Mouse (Mus musculus): Measurements from ENCODE around the gene Olfr1417.
A peak's percentile ranks its signal among the peaks of the same experiment; 100 is the strongest.
"Not testable (repeated sequence)": the region's sequence is repeated elsewhere in the genome, so short reads cannot be mapped to it uniquely, and the experiment has no call there.

The Olfr1417 gene

DNA sequence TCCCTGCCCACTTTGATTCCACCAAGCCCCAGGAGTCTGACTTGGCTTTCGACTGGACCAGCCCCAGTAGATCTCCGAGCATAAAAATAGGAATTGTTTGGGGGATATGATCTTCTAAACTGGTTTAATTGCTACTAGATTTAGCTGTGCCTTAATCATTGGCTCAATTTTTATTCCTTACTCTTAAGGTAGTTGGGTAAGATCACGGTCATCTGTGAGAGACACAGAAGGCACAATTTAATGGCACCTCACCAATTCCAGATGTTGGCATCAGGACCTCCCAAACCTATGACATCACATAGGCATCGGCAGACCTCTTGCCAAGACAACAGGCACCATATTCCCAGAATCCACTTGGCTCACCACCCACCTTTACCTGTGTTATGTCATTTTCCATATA lies at the start of gene Olfr1417:
Gene Olfr1417 (minus strand): TSS at position 101 of the 400 bp plus-strand sequence.
- DNase-seq, result no peak

DNA sequence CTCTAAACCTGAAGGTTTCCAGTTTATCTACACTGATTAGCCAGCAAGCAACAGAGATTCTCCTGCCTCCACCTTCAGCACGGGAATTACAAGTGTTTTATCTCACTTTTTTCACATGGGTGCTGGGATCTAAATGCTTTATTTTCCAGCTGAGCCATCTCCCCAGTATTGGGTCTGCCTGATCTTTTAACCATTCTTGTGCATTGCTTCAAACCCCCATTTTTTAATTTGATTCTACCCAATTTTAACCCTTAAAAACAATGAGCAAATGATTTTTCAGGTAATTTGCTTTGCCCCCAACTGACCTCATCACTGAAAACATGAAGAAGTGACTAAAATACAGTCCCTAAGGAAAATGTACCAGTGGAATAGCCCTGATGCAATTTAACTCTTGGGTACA lies 47.2 kb upstream of the Olfr1417 start, which contains the start of gene Olfr1420:
Gene Olfr1420 (plus strand): TSS at position 301 of the 400 bp plus-strand sequence.
- no peak for DNase-seq

DNA sequence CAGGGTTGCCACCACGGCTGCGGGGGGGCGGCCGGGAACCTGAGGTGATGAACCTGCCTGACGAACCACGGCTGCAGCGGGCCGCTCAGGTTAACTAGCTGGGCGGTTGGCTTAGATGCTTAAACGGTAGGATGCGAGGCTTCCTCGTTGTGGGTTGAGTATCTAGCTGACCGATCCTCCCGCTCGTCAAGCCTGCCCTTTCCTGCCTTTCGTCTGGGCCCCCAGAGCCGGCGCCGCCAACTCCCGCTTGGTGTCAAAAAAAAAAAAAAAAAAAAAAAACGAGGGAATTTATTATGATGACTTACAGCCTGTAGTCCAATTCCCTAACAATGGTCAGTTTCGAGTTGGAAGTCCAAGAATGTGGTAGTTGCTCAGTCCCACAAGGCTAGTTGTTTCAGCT lies 39.4 kb upstream of the Olfr1417 start:
- DNase-seq, result not testable (repeated sequence)

DNA sequence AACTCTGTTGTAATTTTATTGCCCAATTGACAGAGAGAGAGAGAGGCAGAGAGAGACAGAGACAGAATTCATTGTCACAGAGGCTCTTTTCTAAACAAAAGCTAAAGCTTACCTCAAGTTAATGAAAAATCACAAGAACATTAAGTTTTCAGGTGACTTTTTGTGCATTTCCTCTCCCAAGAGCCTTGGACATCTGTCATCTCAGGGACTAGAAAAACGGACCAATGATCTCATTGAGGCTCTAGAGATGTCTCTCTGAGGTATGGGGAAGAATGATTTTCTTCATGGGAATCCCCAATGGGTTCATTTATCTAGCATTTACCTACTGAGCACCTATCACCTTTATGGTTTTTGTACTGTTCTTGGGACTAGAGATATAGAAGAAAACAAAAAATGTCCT lies 36.0 kb upstream of the Olfr1417 start, which contains the start of gene Olfr1419:
Gene Olfr1419 (minus strand): TSS at position 101 of the 400 bp plus-strand sequence.
- DNase-seq, result no peak

DNA sequence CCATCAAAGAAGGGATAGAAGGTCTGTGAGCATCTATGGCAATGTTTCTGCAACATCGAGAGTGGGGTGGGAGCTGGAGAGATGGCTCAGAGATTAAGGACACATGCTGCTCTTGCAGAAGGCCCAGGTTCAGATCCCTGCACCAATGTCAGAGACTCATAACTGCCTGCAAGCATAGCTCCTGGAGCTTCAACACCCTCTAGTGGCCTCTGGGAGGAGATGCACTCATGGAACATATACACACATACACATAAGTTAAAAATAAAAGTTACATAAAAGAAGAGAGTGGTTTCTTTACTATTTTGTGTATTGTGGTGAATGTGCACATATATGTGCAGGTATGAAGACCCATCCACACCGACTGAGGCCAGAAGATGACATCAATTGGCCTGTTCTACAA lies 28.8 kb upstream of the Olfr1417 start:
- DNase-seq, result no peak

DNA sequence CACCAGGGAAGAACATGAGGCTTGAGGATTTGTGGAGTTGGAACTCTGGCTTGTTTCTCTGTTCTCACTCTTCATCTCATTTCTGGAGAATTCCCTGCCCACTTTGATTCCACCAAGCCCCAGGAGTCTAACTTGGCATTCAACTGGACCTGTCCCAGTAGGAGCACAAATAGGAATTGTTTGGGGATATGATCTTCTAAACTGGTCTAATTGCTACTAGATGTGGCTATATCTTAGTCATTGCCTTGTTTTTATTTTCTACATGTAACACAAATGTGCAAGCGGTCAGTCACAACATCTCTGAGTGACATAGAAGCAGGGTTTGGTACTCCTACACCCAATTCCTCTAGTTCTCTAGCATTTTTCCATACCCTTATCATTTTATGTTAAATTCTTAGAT lies 21.9 kb upstream of the Olfr1417 start, which contains the start of gene Olfr1418:
Gene Olfr1418 (minus strand): TSS at position 101 of the 400 bp plus-strand sequence.
- no peak for DNase-seq

DNA sequence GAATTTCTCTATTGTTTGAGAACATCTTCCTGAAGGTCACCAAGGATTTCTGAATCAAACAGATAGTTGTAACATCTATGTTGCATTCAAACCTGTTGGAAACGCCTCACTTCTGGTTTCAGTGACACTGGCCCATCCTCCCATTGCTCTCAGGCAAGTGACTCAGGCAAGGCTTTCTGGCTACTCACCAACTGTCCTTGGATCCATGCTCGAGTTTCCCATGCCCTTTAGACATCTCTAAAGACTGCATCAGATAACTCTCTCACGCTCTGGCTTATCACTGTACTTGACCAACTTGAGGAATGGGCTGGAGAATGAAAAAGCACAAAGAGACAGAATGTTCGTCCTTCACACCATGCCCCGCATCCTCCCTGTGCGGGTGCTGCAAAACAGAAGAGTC lies 17.5 kb upstream of the Olfr1417 start:
- no peak for DNase-seq

DNA sequence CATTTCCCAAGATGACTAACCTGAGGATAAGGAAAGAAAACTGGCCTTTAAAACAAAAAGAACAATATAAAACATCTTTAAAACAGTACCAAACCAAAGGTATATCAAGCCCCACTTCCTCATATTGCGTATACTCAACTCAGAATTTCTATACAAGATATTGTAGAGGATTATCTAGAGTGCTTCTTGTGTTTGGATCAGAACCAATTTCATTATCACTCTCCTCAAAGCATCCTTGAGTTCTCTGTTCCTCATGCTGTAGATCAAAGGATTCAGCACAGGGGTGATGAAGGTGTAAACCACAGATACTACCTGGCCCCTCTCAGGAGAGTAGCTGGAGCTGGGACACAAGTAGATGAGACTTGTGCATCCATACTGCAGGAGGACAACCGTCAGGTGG lies 15.8 kb upstream of the Olfr1417 start:
- no peak for DNase-seq

DNA sequence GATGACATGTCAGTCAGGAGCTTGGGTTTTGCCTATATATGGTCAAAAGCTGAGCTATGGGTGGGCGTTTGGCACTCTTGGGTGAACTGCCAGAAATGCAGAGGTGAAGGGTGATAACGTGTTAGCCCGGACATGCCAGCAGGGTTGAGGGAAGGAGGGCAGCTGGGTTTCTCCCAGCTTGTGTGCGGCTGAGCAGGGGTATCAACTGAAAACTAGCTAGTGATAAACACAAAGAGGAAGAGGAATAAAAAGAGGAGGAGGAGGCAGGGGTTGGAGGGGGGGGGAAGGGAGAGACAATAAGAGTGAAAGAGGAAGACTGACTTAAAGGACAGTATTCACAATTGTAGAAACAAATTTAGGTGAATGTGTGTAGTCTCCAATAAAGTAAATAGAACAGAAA lies 13.6 kb upstream of the Olfr1417 start:
- DNase-seq, result no peak

DNA sequence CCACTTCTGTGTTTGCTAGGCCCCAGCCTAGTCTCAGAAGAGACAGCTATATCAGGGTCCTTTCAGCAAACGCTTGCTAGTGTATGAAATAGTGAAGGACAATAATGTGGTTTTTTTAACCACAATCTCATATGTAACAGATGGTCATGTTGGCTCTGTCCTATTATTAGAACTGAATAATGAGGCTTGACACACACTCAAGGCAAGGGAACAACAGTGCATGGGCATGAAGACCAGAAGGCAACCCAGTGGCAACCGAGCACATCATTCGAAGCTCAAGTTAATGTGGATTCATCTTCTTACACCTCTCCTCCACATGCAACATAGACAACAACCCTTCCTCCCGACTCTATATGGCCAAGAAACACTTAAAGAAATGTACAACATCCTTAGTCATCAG lies 7.3 kb upstream of the Olfr1417 start:
- no peak for DNase-seq

DNA sequence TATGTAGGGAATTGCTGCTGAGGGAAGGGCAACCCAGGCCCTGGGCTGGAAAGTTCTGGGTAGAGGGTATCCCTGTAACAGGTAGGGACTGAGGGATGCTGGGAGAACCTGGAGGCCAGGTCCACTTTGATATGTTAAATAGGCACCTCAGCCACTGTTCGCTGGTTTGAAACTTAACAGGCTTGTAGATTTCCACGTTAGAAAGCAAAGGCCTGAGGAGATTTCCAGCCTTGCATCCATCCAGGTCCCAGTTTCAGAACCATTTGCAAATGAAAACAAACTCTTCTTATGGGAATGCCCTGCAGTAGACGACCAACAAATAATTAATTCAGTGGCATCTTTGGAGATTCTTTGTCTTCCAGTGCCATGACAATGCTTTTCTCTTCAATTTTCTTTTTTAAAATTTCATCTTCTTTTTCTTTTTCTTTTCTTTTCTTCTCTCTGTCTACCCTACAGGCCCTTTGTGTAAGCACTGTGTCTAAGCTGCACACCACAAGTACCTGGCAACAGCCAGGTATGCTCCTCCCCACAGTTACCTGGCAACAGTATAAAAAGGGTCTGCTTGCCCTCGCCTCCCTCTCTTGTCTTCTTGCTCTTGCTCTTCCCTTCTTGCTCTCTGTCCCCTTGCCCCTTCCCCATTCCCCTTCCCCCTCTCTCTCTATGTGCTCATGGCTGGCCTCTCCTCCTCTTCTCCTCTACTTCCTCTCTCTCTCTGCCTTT lies 15.5 kb downstream of the Olfr1417 start:
- DNase-seq, result no peak

DNA sequence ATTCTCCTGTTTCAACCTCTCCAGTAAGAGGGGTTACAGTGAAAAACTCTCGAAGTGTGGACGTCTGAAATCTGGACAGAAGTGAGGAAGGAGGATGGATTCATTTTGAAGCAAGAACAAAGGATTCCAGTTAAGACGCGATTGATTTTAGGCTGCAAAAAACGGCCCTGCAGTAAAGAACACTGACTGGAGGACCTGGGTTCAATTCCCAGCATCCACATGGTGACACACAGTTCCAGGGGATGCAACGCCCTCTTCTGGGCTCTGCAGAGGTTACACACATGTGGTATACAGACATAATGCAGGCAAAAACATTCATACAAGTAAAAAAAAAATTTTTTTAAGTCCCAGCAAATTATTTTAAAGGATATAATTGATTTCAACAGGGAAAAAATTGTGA lies 18.8 kb downstream of the Olfr1417 start:
- DNase-seq, result no peak

DNA sequence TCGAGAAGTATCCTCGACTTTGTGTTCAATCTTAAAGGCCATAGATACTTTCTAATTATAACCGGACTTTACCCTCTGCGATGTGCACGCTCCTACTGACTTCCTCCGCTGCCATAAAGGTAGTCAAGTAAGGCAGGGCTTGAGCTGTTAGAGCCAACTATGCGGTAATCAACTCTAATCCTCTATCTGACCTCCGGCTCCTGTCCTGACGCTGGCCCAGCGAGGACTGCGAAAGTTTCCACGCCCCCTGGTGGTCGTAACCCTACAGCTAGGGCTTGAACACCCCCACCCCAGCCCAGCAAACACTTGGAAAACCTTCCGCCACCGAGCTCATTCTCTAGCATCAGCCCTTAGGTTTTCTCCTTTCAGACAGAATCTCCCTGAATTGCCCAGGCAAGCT lies 19.2 kb downstream of the Olfr1417 start:
- peak; percentile 83 for DNase-seq

DNA sequence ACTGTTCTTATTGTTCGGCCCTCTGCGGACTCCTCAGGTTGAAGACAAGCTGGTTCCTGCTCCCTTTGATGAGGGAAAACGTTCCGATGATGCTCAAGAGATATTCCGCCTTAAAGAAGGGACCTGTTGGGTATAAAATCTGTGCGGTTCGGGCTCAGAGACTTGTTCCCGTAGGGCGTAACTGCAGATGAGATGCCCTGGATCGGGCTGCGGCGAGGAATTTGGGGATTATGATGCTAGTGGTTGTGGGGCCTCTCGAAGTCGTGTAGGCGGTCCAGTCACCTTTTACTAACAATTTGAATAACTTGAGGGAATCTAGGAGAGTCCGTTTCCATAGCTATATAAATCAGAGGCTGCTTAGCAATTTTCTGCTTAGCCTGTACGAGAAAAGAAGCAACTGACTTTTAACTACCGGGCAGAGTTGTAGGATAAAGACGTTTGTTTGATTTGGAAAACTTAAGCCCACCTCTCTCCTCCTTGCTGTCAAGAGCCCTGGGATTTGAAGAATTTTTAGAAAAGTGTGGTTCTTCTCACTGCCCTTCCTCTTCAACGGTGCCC lies 19.8 kb downstream of the Olfr1417 start, which contains the start of gene Stx3:
Gene Stx3 (minus strand): TSS at position 261 of the 558 bp plus-strand sequence.
- DNase-seq, result no peak

DNA sequence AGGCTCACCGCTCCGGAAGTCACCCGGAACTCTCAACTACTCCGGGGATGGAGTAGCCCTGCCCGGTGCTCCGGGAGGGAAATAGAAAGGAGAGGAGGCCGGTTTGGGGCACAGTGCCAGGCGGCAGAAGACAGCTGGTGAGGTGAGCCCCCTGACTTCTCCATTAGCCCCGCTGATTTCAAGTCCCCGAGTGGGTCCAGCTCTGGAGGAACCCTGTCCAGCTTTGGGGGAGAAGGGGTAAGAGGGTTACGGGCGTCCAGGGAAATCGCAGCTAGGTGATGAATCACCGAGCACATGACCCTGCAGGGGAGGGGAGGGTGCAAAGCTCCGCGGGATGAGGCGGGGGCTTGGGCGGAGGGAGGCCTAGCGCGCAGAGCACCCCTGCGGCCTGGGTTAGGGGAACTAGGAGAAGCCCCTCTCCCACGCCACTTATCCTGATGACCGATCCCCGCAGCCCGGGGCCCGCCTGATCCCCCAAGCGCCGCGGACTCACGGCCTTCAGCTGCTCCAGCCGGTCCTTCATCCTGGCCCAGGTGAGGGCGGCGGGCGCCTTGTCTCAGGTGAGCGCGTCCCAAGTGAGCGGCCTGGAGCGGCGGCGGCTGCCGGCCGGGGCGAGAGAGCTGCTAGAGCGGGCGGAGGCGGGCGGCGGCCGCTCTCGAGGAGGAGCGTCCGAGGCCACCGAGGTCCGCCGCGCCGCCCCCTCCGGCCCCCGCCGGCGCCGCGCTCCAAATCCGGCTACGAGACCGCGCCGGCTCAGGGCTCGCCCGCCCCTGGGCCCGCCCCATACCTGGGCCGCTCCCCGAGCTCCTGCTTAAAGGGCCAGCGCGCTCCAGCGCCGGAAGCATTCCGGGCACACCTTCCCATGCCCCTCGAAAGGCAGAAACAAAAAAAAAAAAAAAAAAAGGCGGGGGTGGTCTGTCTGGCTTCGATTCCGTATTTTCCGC lies 20.5 kb downstream of the Olfr1417 start:
- peak; percentile 83 for DNase-seq

DNA sequence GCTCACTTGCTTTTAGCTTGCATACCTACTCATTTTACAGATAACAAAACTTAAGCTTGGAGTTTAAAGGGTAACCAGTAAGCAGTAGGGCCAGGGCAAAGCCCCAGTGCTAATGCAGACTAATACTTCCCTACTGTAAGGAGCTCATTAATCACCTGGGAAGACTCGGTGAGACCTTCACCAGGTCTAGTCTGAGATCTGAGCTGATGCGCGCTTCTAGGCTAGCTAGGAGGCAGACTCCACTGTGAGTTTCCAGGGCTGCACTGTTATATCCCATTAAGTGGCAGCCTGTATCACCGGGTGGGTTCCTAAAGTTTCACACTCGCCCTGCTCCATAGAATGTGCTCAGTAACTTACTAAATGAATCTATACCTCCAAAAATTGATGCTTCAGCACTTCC lies 21.4 kb downstream of the Olfr1417 start:
- peak; percentile 10 for DNase-seq

DNA sequence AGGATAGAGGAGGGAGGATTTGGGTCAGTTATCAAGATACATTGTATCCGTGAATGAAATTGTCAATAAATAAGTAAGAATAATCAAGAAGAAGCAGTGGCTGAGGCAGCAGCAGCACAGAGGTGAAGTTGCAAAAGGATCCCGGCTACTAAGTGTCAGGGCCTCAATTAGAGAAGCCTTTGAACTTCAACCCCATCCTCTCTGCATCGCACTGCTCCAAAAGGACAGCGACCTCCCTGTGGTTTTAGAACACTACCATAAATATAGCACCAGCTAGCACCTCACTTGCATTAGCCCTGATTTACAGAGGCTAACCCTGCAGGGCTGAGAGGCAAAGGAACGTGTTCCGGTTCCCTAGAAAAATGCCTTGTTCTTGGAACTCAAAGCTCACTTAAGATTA lies 22.3 kb downstream of the Olfr1417 start:
- DNase-seq, result peak; percentile 16

DNA sequence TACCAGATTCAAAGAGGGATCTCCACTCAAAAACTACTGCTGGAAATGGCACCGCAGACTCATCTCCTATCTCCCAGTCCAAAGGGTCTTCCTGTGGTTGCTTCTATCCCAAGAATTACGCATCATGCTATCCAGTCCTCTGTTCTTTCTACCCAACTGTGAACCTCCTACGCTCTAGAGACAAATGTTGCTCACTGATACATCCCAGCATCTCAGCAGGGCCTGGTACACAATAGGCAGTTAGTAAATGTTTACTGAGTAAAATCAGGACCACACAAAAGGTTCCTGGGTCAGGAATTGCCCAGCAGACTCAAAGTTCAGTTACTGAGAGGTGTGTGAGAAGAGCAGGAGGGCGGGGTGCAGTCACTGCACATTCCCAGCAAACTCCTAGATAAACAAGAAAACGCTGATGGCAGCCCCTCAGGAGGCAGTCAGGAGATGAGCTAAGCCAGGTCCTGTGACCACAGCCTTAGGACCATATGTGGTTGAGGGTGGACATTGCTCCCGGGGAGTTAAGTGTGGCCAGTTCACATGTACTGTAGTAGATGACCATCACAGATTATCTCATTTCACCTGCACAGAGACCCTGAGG lies 24.2 kb downstream of the Olfr1417 start:
- peak; percentile 62 for DNase-seq

DNA sequence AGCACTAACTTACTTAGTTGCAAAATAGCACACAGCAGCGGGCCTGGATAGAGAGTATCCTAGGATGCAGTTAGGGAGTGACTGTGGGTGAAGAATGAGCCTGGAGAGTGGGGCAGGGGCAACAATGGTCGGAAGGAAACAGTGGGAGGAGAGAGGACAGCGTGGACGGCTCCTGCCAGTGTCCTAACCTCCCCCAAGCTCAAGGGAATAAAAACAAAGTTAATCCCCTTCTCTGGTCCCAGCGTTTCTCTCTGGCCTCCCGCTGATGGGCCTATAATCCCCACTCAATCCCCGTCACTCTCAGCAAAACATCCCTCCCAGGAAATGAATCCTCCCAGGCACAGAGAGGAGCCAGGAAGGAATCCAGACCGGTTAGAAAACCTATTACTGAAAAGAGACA lies 25.4 kb downstream of the Olfr1417 start:
- peak; percentile 11 for DNase-seq

DNA sequence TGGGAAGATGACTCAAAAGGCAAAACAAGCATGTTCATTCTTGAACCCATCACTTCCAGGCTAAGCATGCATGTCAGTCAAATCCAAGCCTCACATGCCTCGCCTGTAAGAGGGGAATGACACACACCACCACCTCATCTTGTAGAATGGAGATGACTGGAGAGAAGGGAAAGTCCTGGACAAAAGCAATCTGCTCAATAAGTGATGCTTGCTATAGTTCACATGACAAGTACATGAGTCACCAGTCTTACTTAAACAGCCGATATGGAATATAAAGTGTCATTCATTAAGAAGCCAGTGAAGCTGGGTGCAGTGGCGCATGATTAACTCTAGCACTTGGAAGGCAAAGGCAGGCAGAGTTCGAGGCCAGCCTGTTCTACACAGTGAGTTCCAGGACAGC lies 25.9 kb downstream of the Olfr1417 start:
- no peak for DNase-seq

DNA sequence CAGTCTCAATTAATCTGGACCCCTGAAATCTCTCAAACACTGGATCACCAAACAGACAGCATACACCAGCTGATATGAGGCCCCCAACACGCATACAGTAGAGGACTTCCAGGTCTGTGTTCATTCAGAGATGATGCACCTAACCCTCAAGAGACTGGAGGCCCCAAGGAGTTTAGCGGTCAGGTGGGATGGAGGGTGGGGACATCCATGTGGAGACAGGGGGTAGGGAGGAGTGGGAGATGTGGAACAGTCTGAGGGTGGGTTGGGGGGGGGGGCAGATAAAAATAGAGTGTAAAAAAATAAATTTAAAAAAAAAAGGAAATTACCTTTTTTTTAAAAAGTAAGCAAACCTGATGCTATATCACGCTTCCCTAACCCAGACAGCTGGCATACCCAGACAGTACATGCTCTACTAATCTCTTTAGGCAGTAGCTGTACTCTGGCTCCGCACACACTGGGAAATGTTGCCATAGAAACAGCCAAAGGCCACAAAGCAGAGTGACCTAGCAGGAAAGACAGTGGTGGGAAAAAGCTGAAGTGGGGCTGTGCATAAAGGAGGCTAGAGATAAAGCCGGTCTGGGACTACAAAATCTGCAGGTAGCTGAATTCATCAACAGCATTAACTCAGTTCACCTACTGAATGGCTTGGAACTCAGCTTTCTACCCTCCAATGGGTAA lies 27.2 kb downstream of the Olfr1417 start:
- peak; percentile 11 for DNase-seq

DNA sequence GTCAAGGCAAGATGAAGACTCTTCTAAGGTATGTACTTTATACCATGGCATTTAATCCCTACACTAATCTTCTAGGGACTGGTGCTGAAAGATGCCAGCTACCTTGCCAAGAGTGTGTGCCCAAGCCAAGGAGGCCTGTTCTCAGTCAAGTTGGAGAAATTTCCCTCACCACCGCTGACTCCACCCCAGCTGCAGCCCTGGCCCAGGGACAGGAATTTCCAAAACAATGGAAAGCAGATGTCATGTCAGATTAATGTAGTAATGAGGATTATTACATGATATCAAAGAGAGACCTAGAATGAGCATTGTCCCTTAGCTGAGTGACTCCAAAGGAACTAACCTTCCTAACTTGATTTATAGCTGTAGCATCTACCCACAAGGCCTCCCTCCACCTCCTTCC lies 28.2 kb downstream of the Olfr1417 start:
- DNase-seq, result peak; percentile 24
